Mouse (Mus musculus) stomach, postnatal 0 days (tissue): Measurements from ENCODE around the gene AU018091.

ENCODE experiments used
- CTCF ChIP-seq: IDR thresholded peaks from 2 replicates; pipeline ENCODE4 v1.5.1; 2016; ENCODE audit warnings: antibody characterized with exemption, low read depth, mild to moderate bottlenecking, moderate library complexity
- EP300 ChIP-seq: optimal IDR thresholded peaks from 2 replicates; pipeline ENCODE3; 2016; ENCODE audit warnings: antibody characterized with exemption

DNA sequence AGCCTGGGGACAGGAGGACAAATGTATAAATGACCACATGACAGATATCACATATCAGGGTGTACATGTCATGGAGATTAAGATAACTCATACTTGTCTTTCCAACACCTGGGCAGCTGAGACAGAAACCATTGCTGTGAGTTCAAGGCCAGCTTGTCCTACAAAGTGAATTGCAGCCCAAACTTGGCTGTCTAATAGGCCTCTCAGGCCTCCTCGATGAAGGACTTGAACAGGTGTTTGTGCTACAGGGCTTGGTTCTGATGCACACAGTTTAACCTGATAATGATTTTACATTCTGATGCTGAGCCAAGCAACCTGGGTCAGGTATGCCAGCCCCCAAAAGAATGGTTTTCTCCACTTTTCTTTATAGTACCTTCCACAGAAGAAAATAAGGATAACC is 44.2 kb upstream of the AU018091 start:
- TF ChIP-seq CTCF (no peak), EP300 (no peak)
